Mouse (Mus musculus): ENCODE results near the gene Gramd1c. TPM values are rescaled to one million over a fixed set of nuclear protein-coding genes. Genes with fewer than 3 reads are reported as not detected.

Gene Gramd1c
- polyA plus RNA-seq, 1 experiment from 2014 or later, result 4.7 TPM

- Histone ChIP-seq H3K4me2 (no peak overlapping the region), H3K27me3 (replicated peaks) (no peaks in the 10 kb centered on the region), H3K9me3 (no peaks in the 10 kb centered on the region), H3K27ac (replicated peaks) (no peak overlapping the region), H3K4me1 (no peaks in the 10 kb centered on the region), H3K4me3 (no peak overlapping the region), H3K9ac (no peak overlapping the region), H3K36me3 (no peaks in the 10 kb centered on the region)
- WGBS, result 60% methylated on average over 4 of the region's 4 CpGs
- ATAC-seq (ENCODE audit: extremely low read depth, insufficient number of reproducible peaks, low FRiP score, low TSS enrichment), result no peak
These were observed 111.6 kb downstream of the Gramd1c start for GRCm38 (mm10) chr16:43951591-43951990.

- no peak for ATAC-seq (ENCODE audit: extremely low read depth, insufficient number of reproducible peaks, low FRiP score, low TSS enrichment)
- Histone ChIP-seq H3K9ac (no peak overlapping the region), H3K36me3 (no peaks in the 10 kb centered on the region), H3K27ac (replicated peaks) (no peak overlapping the region), H3K27me3 (replicated peaks) (no peaks in the 10 kb centered on the region), H3K4me2 (no peak overlapping the region), H3K4me1 (no peaks in the 10 kb centered on the region), H3K9me3 (no peaks in the 10 kb centered on the region), H3K4me3 (no peak overlapping the region)
- 64% methylated on average over 3 of the region's 3 CpGs for WGBS
These were observed 117.3 kb downstream of the Gramd1c start for GRCm38 (mm10) chr16:43945869-43946268.

GRCm38 (mm10) chr16:43945351-43945750 lies 117.8 kb downstream of the Gramd1c start:
- 75% methylated on average over 3 of the region's 3 CpGs for WGBS
- Histone ChIP-seq H3K4me1 (no peaks in the 10 kb centered on the region), H3K36me3 (no peaks in the 10 kb centered on the region), H3K4me2 (no peak overlapping the region), H3K27ac (replicated peaks) (no peak overlapping the region), H3K27me3 (replicated peaks) (no peaks in the 10 kb centered on the region), H3K9me3 (no peaks in the 10 kb centered on the region), H3K9ac (no peak overlapping the region), H3K4me3 (no peak overlapping the region)
- no peak for ATAC-seq (ENCODE audit: extremely low read depth, insufficient number of reproducible peaks, low FRiP score, low TSS enrichment)

GRCm38 (mm10) chr16:43940846-43941245 lies 122.3 kb downstream of the Gramd1c start:
- Histone ChIP-seq H3K4me3 (no peak overlapping the region), H3K4me2 (no peak overlapping the region), H3K9me3 (no peaks in the 10 kb centered on the region), H3K27ac (replicated peaks) (no peak overlapping the region), H3K36me3 (no peaks in the 10 kb centered on the region), H3K27me3 (replicated peaks) (no peaks in the 10 kb centered on the region), H3K4me1 (no peaks in the 10 kb centered on the region), H3K9ac (no peak overlapping the region)
- ATAC-seq (ENCODE audit: extremely low read depth, insufficient number of reproducible peaks, low FRiP score, low TSS enrichment), result no peak
- 86% methylated on average over 4 of the region's 4 CpGs for WGBS

GRCm38 (mm10) chr16:43935892-43936291 lies 127.3 kb downstream of the Gramd1c start:
- Histone ChIP-seq H3K27me3 (replicated peaks) (no peaks in the 10 kb centered on the region), H3K36me3 (no peaks in the 10 kb centered on the region), H3K4me2 (no peak overlapping the region), H3K4me1 (no peaks in the 10 kb centered on the region), H3K9ac (no peak overlapping the region), H3K4me3 (no peak overlapping the region), H3K27ac (replicated peaks) (no peak overlapping the region), H3K9me3 (no peaks in the 10 kb centered on the region)
- ATAC-seq (ENCODE audit: extremely low read depth, insufficient number of reproducible peaks, low FRiP score, low TSS enrichment), result no peak
- 53% methylated on average over 3 of the region's 3 CpGs for WGBS

GRCm38 (mm10) chr16:43935367-43935766 lies 127.8 kb downstream of the Gramd1c start:
- ATAC-seq (ENCODE audit: extremely low read depth, insufficient number of reproducible peaks, low FRiP score, low TSS enrichment), result no peak
- Histone ChIP-seq H3K4me1 (no peaks in the 10 kb centered on the region), H3K4me3 (no peak overlapping the region), H3K4me2 (no peak overlapping the region), H3K27ac (replicated peaks) (no peak overlapping the region), H3K9me3 (no peaks in the 10 kb centered on the region), H3K27me3 (replicated peaks) (no peaks in the 10 kb centered on the region), H3K36me3 (no peaks in the 10 kb centered on the region), H3K9ac (no peak overlapping the region)
- WGBS, result 56% methylated on average over 3 of the region's 3 CpGs

GRCm38 (mm10) chr16:43934856-43935255 lies 128.3 kb downstream of the Gramd1c start:
- H3K27ac ChIP-seq (replicated peaks), result no peak overlapping the region
- ATAC-seq (ENCODE audit: extremely low read depth, insufficient number of reproducible peaks, low FRiP score, low TSS enrichment), result no peak
- no peak overlapping the region for H3K9ac ChIP-seq
- no peaks in the 10 kb centered on the region for H3K36me3 ChIP-seq
- 79% methylated on average over 8 of the region's 8 CpGs for WGBS
- no peak overlapping the region for H3K4me2 ChIP-seq
- H3K27me3 ChIP-seq (replicated peaks), result no peaks in the 10 kb centered on the region
- H3K4me1 ChIP-seq, result no peaks in the 10 kb centered on the region
- no peak overlapping the region for H3K4me3 ChIP-seq
- H3K9me3 ChIP-seq, result no peaks in the 10 kb centered on the region

- ATAC-seq (ENCODE audit: extremely low read depth, insufficient number of reproducible peaks, low FRiP score, low TSS enrichment), result no peak
- no peak overlapping the region for H3K4me2 ChIP-seq
- H3K4me3 ChIP-seq, result no peak overlapping the region
- WGBS, result 70% methylated on average over 6 of the region's 6 CpGs
- no peak overlapping the region for H3K9ac ChIP-seq
- no peaks in the 10 kb centered on the region for H3K27me3 ChIP-seq (replicated peaks)
- H3K27ac ChIP-seq (replicated peaks), result no peak overlapping the region
- H3K36me3 ChIP-seq, result no peaks in the 10 kb centered on the region
- no peaks in the 10 kb centered on the region for H3K9me3 ChIP-seq
- no peaks in the 10 kb centered on the region for H3K4me1 ChIP-seq
These were observed 130.1 kb downstream of the Gramd1c start for GRCm38 (mm10) chr16:43933041-43933440.

GRCm38 (mm10) chr16:43932319-43932718 lies 130.8 kb downstream of the Gramd1c start:
- Histone ChIP-seq H3K27ac (replicated peaks) (no peak overlapping the region), H3K9me3 (no peaks in the 10 kb centered on the region), H3K27me3 (replicated peaks) (no peaks in the 10 kb centered on the region), H3K4me2 (no peak overlapping the region), H3K36me3 (no peaks in the 10 kb centered on the region), H3K9ac (no peak overlapping the region), H3K4me3 (no peak overlapping the region), H3K4me1 (no peaks in the 10 kb centered on the region)
- WGBS, result 78% methylated on average over 7 of the region's 7 CpGs
- ATAC-seq (ENCODE audit: extremely low read depth, insufficient number of reproducible peaks, low FRiP score, low TSS enrichment), result no peak

GRCm38 (mm10) chr16:43931502-43931901 lies 131.6 kb downstream of the Gramd1c start:
- H3K4me3 ChIP-seq, result no peak overlapping the region
- H3K4me1 ChIP-seq, result no peaks in the 10 kb centered on the region
- WGBS, result 88% methylated on average over 3 of the region's 3 CpGs
- no peaks in the 10 kb centered on the region for H3K36me3 ChIP-seq
- no peak overlapping the region for H3K4me2 ChIP-seq
- ATAC-seq (ENCODE audit: extremely low read depth, insufficient number of reproducible peaks, low FRiP score, low TSS enrichment), result no peak
- H3K9me3 ChIP-seq, result no peaks in the 10 kb centered on the region
- no peaks in the 10 kb centered on the region for H3K27me3 ChIP-seq (replicated peaks)
- no peak overlapping the region for H3K9ac ChIP-seq
- H3K27ac ChIP-seq (replicated peaks), result no peak overlapping the region

GRCm38 (mm10) chr16:43930577-43930976 lies 132.6 kb downstream of the Gramd1c start:
- no peaks in the 10 kb centered on the region for H3K36me3 ChIP-seq
- H3K4me1 ChIP-seq, result no peaks in the 10 kb centered on the region
- H3K27ac ChIP-seq (replicated peaks), result no peak overlapping the region
- no peak overlapping the region for H3K4me3 ChIP-seq
- H3K9me3 ChIP-seq, result no peaks in the 10 kb centered on the region
- H3K9ac ChIP-seq, result no peak overlapping the region
- H3K4me2 ChIP-seq, result no peak overlapping the region
- no peak for ATAC-seq (ENCODE audit: extremely low read depth, insufficient number of reproducible peaks, low FRiP score, low TSS enrichment)
- H3K27me3 ChIP-seq (replicated peaks), result no peaks in the 10 kb centered on the region

All from heart, embryonic 13.5 days (tissue).